Mouse (Mus musculus) embryonic fibroblast, embryonic 13.5 days (primary cell): ENCODE results near the gene Phf21a. TPM values are rescaled to one million over a fixed set of nuclear protein-coding genes. Genes with fewer than 3 reads are reported as not detected.
"Not testable (repeated sequence)": the region's sequence is repeated elsewhere in the genome, so short reads cannot be mapped to it uniquely, and the experiment has no call there.

Source experiments
- H3K27ac ChIP-seq: 2 replicates; pipeline ENCODE4 v1.5.1; 2012; ENCODE audit warnings: low read length, control low read depth, inconsistent platforms; ENCODE audit not compliant: insufficient read depth
- H3K4me1 ChIP-seq: 2 replicates; pipeline ENCODE4 v1.6.1; 2011; ENCODE audit warnings: low read length; ENCODE audit not compliant: control insufficient read depth, insufficient read depth
- H3K4me3 ChIP-seq: 2 replicates; pipeline ENCODE4 v1.5.1; 2011; ENCODE audit warnings: mild to moderate bottlenecking, control low read depth, low read length; ENCODE audit not compliant: insufficient read depth
- CTCF ChIP-seq: IDR thresholded peaks from 2 replicates; pipeline ENCODE4 v1.5.1; 2011; ENCODE audit warnings: mild to moderate bottlenecking, control low read depth, low read length, moderate library complexity, borderline replicate concordance; ENCODE audit not compliant: insufficient read depth
- POLR2A ChIP-seq: IDR thresholded peaks from 2 replicates; pipeline ENCODE4 v1.6.1; 2011; ENCODE audit warnings: low read depth, mild to moderate bottlenecking, control low read depth, low read length, moderate library complexity
- polyA plus RNA-seq: library from polyadenylated mRNA; stranded (reverse); fragments of >200 nt; gene quantifications from 2 replicates; pipeline ENCODE4 v1.2.4, GENCODE M21; 2011; ENCODE audit warnings: low read depth; ENCODE audit not compliant: missing spikeins, insufficient read length

Phf21a gene
- polyA plus RNA-seq, 1 experiment: 89.7 TPM

DNA sequence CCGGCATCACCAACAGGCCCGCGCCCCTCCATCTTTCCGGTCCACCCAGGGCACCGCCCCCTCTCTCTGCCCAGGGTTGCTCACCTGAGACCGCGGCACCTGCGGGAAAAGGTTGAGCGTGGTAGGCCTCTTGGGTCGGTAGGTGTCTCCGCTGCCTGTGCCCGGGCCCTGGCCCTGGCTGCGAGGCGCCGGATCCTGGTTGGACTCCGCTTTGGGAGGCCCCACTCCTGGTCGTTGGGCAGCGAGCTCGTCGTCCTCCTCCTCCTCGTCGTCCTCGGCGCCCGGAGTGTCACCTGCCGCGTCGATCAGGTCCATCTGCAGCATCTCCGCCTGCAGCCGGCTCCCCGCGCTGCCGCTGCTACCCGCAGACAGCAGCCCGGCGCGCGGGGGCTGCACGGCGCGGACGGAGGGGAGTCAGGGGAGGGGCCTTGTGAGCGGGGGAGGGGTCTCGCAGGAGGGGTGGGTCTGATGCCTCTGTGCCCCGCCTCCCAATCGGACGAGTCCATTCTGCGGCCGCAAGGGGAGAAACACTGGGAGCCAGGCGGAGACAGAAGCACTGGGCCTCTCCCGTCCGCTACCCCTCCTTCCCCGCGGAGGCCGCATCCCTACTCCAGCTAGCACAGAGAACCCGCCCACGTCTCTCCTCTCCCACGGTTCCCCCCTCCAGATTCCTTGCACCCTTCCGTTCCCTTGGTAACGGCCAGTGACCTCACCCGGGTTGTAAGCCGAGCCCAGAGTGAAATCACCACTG, 296.1 kb downstream of the Phf21a start:
- Histone ChIP-seq H3K4me1 (peaks cover 4% of the 10 kb centered on the region; the same call in 1 of the 2 replicates), H3K27ac (no peak overlapping the region), H3K4me3 (peak overlapping the region; percentile 59)
- no peak for TF ChIP-seq CTCF
- peak; percentile 58; the same call in 1 of the 2 replicates for TF ChIP-seq POLR2A

GRCm38 (mm10) chr2:92389645-92390044, 296.7 kb downstream of the Phf21a start:
- Histone ChIP-seq H3K27ac (no peak overlapping the region), H3K4me1 (peaks cover 4% of the 10 kb centered on the region; the same call in 1 of the 2 replicates), H3K4me3 (peak overlapping the region; percentile 59)
- TF ChIP-seq CTCF (no peak), POLR2A (no peak)

GRCm38 (mm10) chr2:92390206-92390930, 297.5 kb downstream of the Phf21a start:
- H3K4me3 ChIP-seq: no peak overlapping the region
- no peak for TF ChIP-seq CTCF
- no peak for TF ChIP-seq POLR2A
- H3K27ac ChIP-seq: no peak overlapping the region
- H3K4me1 ChIP-seq: peaks cover 4% of the 10 kb centered on the region; the same call in 1 of the 2 replicates

GRCm38 (mm10) chr2:92391116-92391515, 298.2 kb downstream of the Phf21a start:
- H3K27ac ChIP-seq: no peak overlapping the region
- H3K4me3 ChIP-seq: no peak overlapping the region
- TF ChIP-seq CTCF (no peak), POLR2A (no peak)
- peaks cover 4% of the 10 kb centered on the region; the same call in 1 of the 2 replicates for H3K4me1 ChIP-seq

GRCm38 (mm10) chr2:92391703-92392317, 298.9 kb downstream of the Phf21a start:
- no peak overlapping the region for H3K4me3 ChIP-seq
- TF ChIP-seq CTCF: no peak
- no peak for TF ChIP-seq POLR2A

GRCm38 (mm10) chr2:92392318-92393264, 299.7 kb downstream of the Phf21a start:
- H3K4me3 ChIP-seq: no peak overlapping the region
- TF ChIP-seq CTCF: no peak
- TF ChIP-seq POLR2A: no peak
- H3K4me1 ChIP-seq: peaks cover 4% of the 10 kb centered on the region; the same call in 1 of the 2 replicates
- H3K27ac ChIP-seq: no peak overlapping the region

More at GRCm38 (mm10) chr2:92391703-92392317, 298.9 kb downstream of the Phf21a start:
- H3K27ac ChIP-seq: no peak overlapping the region
- H3K4me1 ChIP-seq: peaks cover 4% of the 10 kb centered on the region; the same call in 1 of the 2 replicates

DNA sequence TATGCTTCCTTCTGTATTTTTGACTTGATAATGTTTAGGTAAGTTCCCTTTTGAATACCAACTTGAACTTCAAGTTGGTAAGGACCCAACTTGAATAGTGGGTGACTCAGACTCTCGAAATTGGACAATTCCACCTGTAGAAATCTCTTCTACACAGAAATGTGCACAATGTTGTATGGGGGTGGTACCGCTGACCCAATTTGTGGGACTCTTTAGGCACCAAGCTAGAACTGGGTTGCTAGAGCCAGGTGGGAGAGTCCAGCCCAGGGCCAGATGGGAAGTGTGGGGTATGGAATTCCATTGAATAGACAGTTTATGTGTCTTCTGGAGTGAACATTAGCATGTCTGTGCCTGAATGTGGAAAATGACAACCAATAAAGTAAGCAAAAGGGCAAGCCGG, 302.6 kb downstream of the Phf21a start:
- TF ChIP-seq POLR2A (no peak), CTCF (no peak)
- Histone ChIP-seq H3K27ac (no peak overlapping the region), H3K4me3 (no peak overlapping the region), H3K4me1 (no peaks in the 10 kb centered on the region)

GRCm38 (mm10) chr2:92397436-92397835, 304.5 kb downstream of the Phf21a start:
- no peaks in the 10 kb centered on the region for H3K4me1 ChIP-seq
- H3K27ac ChIP-seq: no peak overlapping the region
- TF ChIP-seq POLR2A (no peak), CTCF (no peak)
- H3K4me3 ChIP-seq: no peak overlapping the region

DNA sequence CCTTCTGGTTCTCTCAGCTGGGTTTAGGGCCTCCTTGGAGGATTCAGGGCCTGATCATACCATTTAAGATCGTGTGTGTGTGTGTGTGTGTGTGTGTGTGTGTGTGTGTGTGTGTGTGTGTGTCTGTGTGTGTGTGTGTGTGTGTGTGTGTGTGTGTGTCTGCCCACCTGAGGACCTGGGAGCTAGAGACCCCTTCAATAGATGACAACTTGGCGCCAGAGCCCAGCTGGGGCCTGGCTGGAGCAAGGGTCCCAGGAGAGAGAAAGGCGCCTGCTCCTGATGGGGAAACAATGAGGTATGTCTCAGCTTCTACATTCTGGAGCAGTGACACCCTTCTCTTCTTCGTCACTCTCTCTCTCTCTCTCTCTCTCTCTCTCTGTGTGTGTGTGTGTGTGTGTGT, 307.0 kb downstream of the Phf21a start:
- not testable (repeated sequence) for H3K4me3 ChIP-seq, H3K4me1 ChIP-seq, H3K27ac ChIP-seq
